Mouse (Mus musculus) lung, postnatal 36 days (tissue): ENCODE measurements at regions not wholly inside any gene's neighbourhood (a gene's known extent, or its start where the extent isn't known, plus 50 kb on each side); places are given as distances from the start of the nearest gene placed in this dataset.

Experiments
- DNase-seq: peaks from one replicate; pipeline ENCODE4 v3.0.0; 2022; ENCODE audit warnings: mixed read lengths

- DNase-seq, result no peak
Measured at GRCm38 (mm10) chr13:44523516-44523915, 205.8 kb upstream of the Jarid2 start.

- DNase-seq, result no peak
Measured at GRCm38 (mm10) chr13:44530867-44531564, 198.3 kb upstream of the Jarid2 start.

- DNase-seq, result peak; percentile 28
Measured at GRCm38 (mm10) chr13:44532631-44533180, 196.6 kb upstream of the Jarid2 start.

GRCm38 (mm10) chr13:44534575-44535080, 194.6 kb upstream of the Jarid2 start:
- DNase-seq, result no peak

- peak; percentile 17 for DNase-seq
Measured at GRCm38 (mm10) chr13:44535441-44535840, 193.8 kb upstream of the Jarid2 start.

- DNase-seq, result no peak
Measured at GRCm38 (mm10) chr13:44538238-44538637, 191.0 kb upstream of the Jarid2 start.

GRCm38 (mm10) chr13:44540401-44540800, 188.9 kb upstream of the Jarid2 start:
- DNase-seq, result no peak

- peak; percentile 37 for DNase-seq
Measured at GRCm38 (mm10) chr13:44541243-44541653, 188.0 kb upstream of the Jarid2 start.

GRCm38 (mm10) chr13:44544786-44545185, 184.5 kb upstream of the Jarid2 start:
- DNase-seq, result no peak

- no peak for DNase-seq
Measured at GRCm38 (mm10) chr13:44546289-44546688, 183.0 kb upstream of the Jarid2 start.

GRCm38 (mm10) chr13:44548880-44549279, 180.4 kb upstream of the Jarid2 start:
- DNase-seq, result no peak

GRCm38 (mm10) chr13:44553363-44553762, 175.9 kb upstream of the Jarid2 start:
- no peak for DNase-seq

GRCm38 (mm10) chr13:44554686-44555463, 174.4 kb upstream of the Jarid2 start:
- no peak for DNase-seq

- DNase-seq, result no peak
Measured at GRCm38 (mm10) chr13:44555979-44556378, 173.3 kb upstream of the Jarid2 start.

- DNase-seq, result no peak
Measured at GRCm38 (mm10) chr13:44558051-44558450, 171.2 kb upstream of the Jarid2 start.

- no peak for DNase-seq
Measured at GRCm38 (mm10) chr13:44558491-44559177, 170.6 kb upstream of the Jarid2 start.

GRCm38 (mm10) chr13:44559178-44559565, 170.1 kb upstream of the Jarid2 start:
- no peak for DNase-seq

GRCm38 (mm10) chr13:44559706-44560105, 169.6 kb upstream of the Jarid2 start:
- DNase-seq, result no peak

GRCm38 (mm10) chr13:44564705-44565104, 164.6 kb upstream of the Jarid2 start:
- no peak for DNase-seq

GRCm38 (mm10) chr13:44567696-44568095, 161.6 kb upstream of the Jarid2 start:
- DNase-seq, result no peak

GRCm38 (mm10) chr13:44569241-44569778, 160.0 kb upstream of the Jarid2 start:
- peak; percentile 76 for DNase-seq

- no peak for DNase-seq
Measured at GRCm38 (mm10) chr13:44573463-44573862, 155.8 kb upstream of the Jarid2 start.

GRCm38 (mm10) chr13:44579215-44579614, 150.1 kb upstream of the Jarid2 start:
- DNase-seq, result no peak
